Mouse (Mus musculus) granulocyte monocyte progenitor cell, adult 5-6 weeks (primary cell): ENCODE data around the gene Zfp398. TPM values are rescaled to one million over a fixed set of nuclear protein-coding genes. Genes with fewer than 3 reads are reported as not detected.
"Not testable (repeated sequence)": the region's sequence is repeated elsewhere in the genome, so short reads cannot be mapped to it uniquely, and the experiment has no call there.

Experiments
- ATAC-seq: replicated peaks from 2 replicates; pipeline ENCODE4 v1.8.0; 2016; ENCODE audit warnings: mild to moderate bottlenecking, moderate TSS enrichment, inconsistent platforms; ENCODE audit not compliant: poor library complexity, severe bottlenecking
- total RNA-seq, 2 experiments: library from RNA; stranded (forward) in 1 of 2; stranded (reverse) in 1 of 2; fragments of 200-712, 200-1000 nt in 1 of 2; fragments of >200 nt in 1 of 2; fragmentation: Nextera tagmentation in 1 of 2; gene quantifications; 2 replicates each; pipeline ENCODE4 v1.2.3; 2014 to 2017

Gene Zfp398
- total RNA-seq, 2 experiments from 2014 or later: 16.0 to 27.9 TPM

GRCm38 (mm10) chr6:47821776-47822175, 13.7 kb upstream of the Zfp398 start:
- no peak for ATAC-seq

GRCm38 (mm10) chr6:47824241-47824640, 11.2 kb upstream of the Zfp398 start:
- no peak for ATAC-seq

GRCm38 (mm10) chr6:47827462-47827861, 8.0 kb upstream of the Zfp398 start:
- no peak for ATAC-seq

- peak; percentile 37 for ATAC-seq
These were observed 6.5 kb upstream of the Zfp398 start for GRCm38 (mm10) chr6:47828950-47829349.

- peak; percentile 90 for ATAC-seq
These were observed 5.1 kb upstream of the Zfp398 start, which contains the start of gene Zfp786 for GRCm38 (mm10) chr6:47830104-47831078. TSS of gene Zfp786 (minus strand) at chr6:47830867.

DNA sequence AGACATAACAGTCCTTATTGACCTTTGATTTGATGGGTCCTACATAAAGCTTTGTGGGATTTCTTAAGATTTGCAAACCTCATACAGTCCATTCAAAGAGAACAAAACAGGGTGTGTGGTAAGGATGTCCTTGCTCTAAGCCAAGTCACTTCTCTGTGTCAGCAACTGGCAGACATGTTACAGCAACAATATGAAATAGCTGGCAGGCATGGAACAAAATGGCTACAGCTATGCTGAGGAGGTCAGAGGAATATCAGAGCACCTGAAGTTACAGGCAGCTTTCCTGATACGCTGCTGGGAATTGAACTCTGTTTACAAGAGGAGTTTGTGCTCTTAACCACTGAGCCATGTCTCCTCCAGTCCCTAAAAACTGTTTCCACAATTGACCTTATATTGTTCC, 3.2 kb upstream of the Zfp398 start:
- ATAC-seq: no peak

- ATAC-seq: peak; percentile 43
These were observed 592 bp downstream of the Zfp398 start for GRCm38 (mm10) chr6:47835984-47836521.

DNA sequence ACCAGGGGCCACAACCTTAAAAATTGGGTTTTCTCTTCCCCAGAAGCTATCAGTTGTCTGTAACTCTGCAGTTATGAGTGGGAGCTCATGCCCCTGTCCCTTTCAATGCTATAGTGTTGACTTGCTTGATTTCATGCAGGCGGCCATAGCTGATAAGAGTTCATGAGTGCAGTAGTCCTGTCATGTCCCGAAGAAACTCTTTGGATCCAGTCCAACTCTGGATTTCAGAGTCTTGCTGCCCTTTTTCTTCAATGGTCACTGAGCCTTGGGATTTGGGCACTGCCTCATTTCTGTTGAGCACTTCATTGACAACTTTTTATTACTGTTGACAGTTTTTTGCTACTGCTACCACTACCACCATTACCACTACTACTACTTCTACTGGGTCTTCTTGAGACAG, 2.2 kb downstream of the Zfp398 start:
- no peak for ATAC-seq

DNA sequence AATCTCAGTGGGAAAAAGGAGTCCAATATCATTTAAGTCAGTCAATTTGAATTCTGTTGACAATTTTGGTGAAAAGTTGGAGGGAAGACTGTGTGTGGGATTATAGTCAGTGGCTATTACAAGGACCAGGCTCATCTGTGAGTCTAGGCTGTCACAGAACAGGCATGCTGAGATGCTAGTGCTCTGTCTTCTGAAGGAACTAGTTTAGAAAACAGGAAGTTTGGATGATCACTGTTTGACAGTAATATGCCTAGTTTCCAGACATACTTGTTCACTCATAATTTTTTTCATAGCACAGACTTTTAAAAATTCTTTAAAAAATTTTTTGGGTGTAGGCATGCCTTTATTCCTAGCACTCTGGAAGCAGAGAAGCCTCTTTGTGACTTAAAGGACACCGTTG, 5.6 kb downstream of the Zfp398 start:
- ATAC-seq: peak; percentile 64

- no peak for ATAC-seq
These were observed 6.4 kb downstream of the Zfp398 start for GRCm38 (mm10) chr6:47841831-47842230.

- ATAC-seq: no peak
These were observed 6.9 kb downstream of the Zfp398 start for GRCm38 (mm10) chr6:47842337-47842736.

GRCm38 (mm10) chr6:47845779-47846178, 10.3 kb downstream of the Zfp398 start:
- ATAC-seq: no peak

GRCm38 (mm10) chr6:47857241-47857640, 21.8 kb downstream of the Zfp398 start:
- ATAC-seq: no peak

DNA sequence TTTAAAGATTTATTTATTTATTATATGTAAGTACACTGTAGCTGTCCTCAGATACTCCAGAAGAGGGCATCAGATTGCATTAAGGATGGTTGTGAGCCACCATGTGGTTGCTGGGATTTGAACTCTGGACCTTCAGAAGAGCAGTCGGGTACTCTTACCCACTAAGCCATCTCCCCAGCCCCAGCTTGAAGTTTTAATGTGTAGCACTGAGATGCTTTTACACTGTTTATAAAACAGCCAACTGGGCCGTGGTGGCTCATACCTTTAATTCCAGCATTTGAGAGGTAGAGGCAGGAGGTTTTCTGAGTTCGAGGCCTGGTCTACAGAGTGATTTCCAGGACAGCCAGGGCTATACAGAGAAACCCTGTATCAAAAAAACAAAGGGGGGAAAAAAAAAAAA, 22.3 kb downstream of the Zfp398 start:
- ATAC-seq: not testable (repeated sequence)

DNA sequence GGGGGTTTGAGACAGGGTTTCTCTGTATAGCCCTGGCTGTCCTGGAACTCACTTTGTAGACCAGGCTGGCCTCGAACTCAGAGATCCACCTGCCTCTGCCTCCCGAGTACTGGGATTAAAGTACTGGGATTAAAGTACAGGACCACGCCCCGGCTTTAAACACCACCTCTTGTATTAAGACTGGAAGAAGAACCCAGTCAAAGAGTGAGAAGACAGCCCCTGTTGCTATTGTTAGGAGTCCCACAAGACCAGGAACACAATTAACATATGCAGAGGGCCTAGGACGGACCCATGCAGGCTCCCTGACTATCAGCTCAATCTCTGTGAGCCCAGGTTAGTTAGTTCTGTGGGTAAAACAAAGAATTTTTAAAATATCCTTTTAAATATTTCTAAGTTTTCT, 36.8 kb downstream of the Zfp398 start:
- no peak for ATAC-seq

DNA sequence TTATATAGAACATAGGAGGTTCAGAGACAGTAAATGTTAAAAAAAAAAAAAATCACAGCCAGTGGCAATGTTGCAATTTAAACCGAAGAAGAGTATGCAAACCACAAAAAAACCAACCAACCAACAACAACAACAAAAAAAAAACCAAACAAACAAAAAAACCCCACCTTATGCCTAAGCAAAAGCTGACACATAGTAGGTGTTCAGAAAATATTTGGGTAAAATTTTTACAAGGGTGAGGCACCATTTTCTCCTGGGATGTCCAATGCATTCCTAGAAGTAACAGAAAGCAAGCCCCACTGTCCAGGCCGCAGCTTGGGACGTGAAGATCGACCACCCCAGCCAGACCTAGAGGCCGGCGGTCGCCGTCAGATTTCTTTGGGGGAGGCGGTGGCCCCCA, 41.6 kb downstream of the Zfp398 start, which contains the start of gene Zfp282:
Gene Zfp282 (plus strand): TSS at position 147 of the 400 bp plus-strand sequence.
- ATAC-seq: no peak

DNA sequence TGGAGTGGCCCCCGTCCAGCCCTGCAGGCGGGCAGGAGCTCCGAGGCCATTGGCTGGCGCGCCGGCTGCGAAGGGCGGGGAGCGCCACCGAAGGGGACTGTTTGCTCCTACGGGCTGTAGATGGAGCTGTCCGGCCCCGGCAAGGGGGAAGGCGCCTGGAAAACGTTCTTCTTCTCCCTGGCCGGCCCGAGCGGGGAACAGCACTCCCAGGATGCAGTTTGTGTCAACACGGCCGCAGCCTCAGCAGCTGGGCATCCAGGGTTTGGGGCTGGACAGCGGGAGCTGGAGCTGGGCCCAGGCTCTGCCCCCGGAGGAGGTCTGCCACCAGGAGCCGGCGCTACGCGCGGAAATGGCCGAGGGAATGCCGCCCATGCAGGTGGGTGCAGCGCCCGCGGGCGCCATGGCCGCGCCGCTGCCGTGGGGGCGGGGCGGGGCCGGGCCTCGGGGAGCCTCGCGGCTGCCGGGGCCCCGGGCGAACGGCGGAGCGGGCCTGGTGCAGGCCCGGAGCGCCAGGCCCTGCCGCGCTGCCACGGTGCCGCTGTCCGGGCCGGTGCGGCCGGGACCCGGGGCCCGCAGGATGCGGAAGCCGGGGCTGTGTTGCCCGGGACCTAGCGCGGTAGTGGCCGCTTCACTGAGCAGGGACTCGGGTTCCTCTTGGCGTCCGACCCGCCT, 42.1 kb downstream of the Zfp398 start:
- peak; percentile 95 for ATAC-seq

DNA sequence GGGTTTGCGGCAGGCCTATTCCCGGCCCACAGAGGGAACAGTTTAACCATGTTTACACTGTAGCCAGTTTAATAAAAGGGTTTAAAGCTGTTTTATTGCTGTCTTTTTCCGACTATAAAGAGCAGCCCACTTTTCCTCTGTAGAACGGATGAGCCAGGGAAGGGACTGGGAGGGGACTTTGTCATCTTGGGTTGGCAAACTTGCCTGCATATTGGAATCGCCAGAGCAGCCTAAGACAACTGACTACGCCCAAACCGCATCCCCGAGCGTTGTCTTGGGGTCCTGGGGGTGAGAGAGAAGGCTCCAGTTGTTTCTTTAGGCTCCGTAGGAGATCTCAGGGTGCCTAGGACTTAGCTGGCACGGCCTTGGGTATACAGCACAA, 42.7 kb downstream of the Zfp398 start:
- ATAC-seq: no peak

DNA sequence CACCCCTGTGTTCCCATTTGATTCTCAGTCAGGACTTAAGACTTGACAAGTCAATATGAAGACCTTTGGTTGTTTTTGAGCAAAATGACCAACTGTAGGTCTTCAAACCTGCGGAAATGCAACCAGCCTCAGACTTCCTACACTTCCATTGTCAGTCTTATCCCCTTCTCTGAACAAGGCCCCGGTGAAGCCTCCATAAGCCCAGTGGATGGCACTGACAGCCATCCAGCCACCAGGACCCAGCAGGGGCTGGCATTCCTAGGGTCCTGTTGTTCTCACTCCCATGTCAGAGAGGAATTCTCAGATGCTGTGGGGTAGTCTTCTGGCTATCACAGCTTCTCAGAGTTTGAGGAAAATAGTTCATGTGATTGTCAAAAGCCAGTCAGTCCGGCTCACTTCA, 43.1 kb downstream of the Zfp398 start:
- no peak for ATAC-seq

GRCm38 (mm10) chr6:47879049-47879716, 43.7 kb downstream of the Zfp398 start:
- no peak for ATAC-seq

- ATAC-seq: no peak
These were observed 44.7 kb downstream of the Zfp398 start for GRCm38 (mm10) chr6:47880166-47880565.
